Mouse (Mus musculus) B cell, adult 2 months (primary cell): ENCODE measurements around the gene Fads6.
A peak's percentile ranks its signal among the peaks of the same experiment; 100 is the strongest.

Experiments used
- DNase-seq, 2 experiments: peaks; one replicate each; pipeline ENCODE4 v3.0.0; 2022

Fads6 gene

GRCm38 (mm10) chr11:115297214-115297826 lies at the start of gene Fads6:
Fads6 (minus strand) TSS chr11:115297663.
- DNase-seq = peak; percentile 47 to 50

GRCm38 (mm10) chr11:115345515-115345914 lies 48.1 kb upstream of the Fads6 start:
- DNase-seq = no peak

- DNase-seq = peak; percentile 24 to 26
Measured at GRCm38 (mm10) chr11:115344967-115345366, 47.5 kb upstream of the Fads6 start.

GRCm38 (mm10) chr11:115341866-115342265 lies 44.4 kb upstream of the Fads6 start:
- no peak for DNase-seq

GRCm38 (mm10) chr11:115341246-115341645 lies 43.8 kb upstream of the Fads6 start:
- no peak for DNase-seq

- no peak for DNase-seq
Measured at GRCm38 (mm10) chr11:115337826-115338225, 40.4 kb upstream of the Fads6 start.

- no peak for DNase-seq
Measured at GRCm38 (mm10) chr11:115337350-115337749, 39.9 kb upstream of the Fads6 start.

GRCm38 (mm10) chr11:115336115-115336514 lies 38.7 kb upstream of the Fads6 start:
- no peak for DNase-seq

- no peak for DNase-seq
Measured at GRCm38 (mm10) chr11:115335223-115335622, 37.8 kb upstream of the Fads6 start.

GRCm38 (mm10) chr11:115334531-115334930 lies 37.1 kb upstream of the Fads6 start, which contains the start of gene Otop3:
Otop3 (plus strand) TSS chr11:115334731.
- DNase-seq = no peak

GRCm38 (mm10) chr11:115329339-115329738 lies 31.9 kb upstream of the Fads6 start:
- peak; percentile 35 to 38 for DNase-seq

GRCm38 (mm10) chr11:115326730-115327129 lies 29.3 kb upstream of the Fads6 start:
- DNase-seq = no peak

- no peak for DNase-seq
Measured at GRCm38 (mm10) chr11:115323354-115323753, 25.9 kb upstream of the Fads6 start.

- DNase-seq = peak; percentile 62 to 65
Measured at GRCm38 (mm10) chr11:115321906-115322693, 24.6 kb upstream of the Fads6 start, which contains the start of gene Ush1g. Ush1g (minus strand) TSS chr11:115322041.

- no peak for DNase-seq
Measured at GRCm38 (mm10) chr11:115319704-115320383, 22.4 kb upstream of the Fads6 start.

GRCm38 (mm10) chr11:115318245-115319027 lies 21.0 kb upstream of the Fads6 start:
- no peak for DNase-seq

GRCm38 (mm10) chr11:115317204-115317603 lies 19.7 kb upstream of the Fads6 start:
- no peak for DNase-seq

GRCm38 (mm10) chr11:115314249-115314648 lies 16.8 kb upstream of the Fads6 start:
- DNase-seq = no peak

- no peak for DNase-seq
Measured at GRCm38 (mm10) chr11:115308781-115309180, 11.3 kb upstream of the Fads6 start.

- DNase-seq = no peak
Measured at GRCm38 (mm10) chr11:115306863-115307262, 9.4 kb upstream of the Fads6 start, which contains the start of gene Otop2. Otop2 (plus strand) TSS chr11:115307163.

GRCm38 (mm10) chr11:115303167-115303566 lies 5.7 kb upstream of the Fads6 start:
- no peak for DNase-seq

GRCm38 (mm10) chr11:115301351-115301750 lies 3.9 kb upstream of the Fads6 start:
- no peak for DNase-seq

- DNase-seq = no peak
Measured at GRCm38 (mm10) chr11:115300745-115301144, 3.3 kb upstream of the Fads6 start.
